Mouse (Mus musculus) thymus, postnatal 36 days (tissue): ENCODE data around the gene Pappa2.
A peak's percentile ranks its signal among the peaks of the same experiment; 100 is the strongest.

Experiments used
- DNase-seq, 2 experiments: peaks; one replicate each; pipeline ENCODE4 v3.0.0; 2022; ENCODE audit warnings: mixed read lengths in 2 of 2

The Pappa2 gene

DNA sequence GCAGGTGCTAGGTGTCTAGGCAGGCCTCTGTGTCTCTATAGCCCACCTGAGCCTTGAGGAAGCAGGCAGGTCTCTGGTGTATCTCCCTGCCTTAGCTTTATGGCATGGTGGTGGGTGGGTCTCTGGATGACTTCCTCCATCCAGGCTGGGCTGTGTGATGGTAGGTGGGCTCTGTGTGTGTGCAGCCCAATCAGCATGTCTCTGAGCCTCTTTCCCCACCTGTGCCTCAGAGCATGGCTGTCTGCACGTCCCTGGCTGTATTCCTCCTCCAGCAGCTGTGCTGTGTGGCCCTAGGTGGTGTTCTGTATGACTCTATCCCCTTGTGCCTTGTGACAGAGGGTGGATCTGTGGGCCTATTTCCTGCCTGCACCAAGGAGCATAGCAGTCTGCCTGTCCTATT is at the start of gene Pappa2:
TSS of gene Pappa2 (minus strand) at position 101 of the 400 bp plus-strand sequence.
- no peak for DNase-seq

DNA sequence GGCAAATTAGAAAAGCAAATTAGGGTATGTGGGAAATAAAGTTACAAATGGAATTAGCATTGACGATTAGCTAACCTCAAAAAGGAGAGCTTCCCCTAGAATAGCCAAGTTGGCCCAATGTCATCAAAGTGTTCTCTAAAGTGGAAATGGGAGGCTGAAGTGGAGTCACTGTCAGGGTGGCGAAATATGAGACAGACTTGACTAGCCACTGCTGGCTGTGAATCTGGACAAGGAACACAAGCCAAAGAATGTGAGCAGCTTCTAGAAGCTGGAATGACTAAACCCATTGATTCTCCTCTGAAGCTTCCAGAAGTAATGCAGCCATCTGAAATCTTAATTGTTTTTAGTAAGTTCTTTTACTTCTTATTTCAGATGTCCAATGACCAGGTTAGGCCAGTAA is 48.8 kb upstream of the Pappa2 start:
- DNase-seq: no peak

DNA sequence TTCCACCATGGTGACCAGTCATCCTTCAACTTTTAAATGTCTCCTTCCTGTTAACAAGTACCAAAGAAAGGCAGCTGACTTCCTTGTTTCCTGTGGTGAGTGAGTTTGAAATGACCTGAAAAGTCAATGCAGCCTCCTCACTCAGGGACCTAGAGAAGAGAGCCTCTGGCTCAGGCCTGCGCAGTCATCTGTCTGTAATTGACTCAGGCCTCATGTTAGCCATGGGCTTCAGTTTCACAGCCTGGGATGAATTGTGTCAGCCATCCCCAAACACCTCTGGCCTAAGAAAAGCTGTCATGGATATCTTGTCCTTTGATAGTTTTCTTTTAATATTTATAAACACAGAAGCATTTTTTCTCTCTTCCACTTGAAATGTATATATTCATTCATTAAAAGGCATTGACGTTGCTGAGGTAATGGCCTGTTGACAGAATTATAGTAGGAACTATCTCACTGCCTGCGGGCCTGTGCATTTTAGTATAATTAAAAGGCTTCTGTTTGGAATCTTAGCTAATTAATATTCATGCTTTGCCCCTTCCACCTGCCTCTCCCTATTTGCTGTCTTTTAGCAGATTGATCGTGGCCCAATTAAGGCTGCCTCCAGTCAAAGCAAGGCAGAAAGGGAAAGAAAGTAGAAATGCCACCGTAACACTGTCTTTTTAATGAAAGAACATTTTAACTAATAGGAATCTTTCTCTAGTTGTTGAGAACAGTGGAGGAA is 34.8 kb upstream of the Pappa2 start:
- no peak for DNase-seq

DNA sequence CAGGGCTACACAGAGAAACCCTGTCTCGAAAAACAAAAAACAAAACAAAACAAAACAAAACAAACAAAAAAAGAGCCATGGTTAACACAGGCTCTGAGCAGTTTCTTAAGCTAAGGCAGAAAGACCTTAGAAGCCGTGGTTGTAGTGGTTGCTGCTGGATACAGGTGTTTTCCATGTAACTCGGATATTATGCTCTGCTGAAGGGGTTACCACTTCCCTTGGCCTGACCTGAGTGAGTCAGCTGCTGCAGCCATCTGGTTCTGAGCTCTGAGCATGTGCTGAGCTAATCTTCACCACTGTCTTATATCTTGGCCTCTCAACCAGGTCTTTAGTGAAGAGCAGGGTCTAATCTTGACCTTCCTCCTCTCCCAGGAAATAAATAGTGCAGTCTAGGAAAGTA is 6.8 kb upstream of the Pappa2 start:
- no peak for DNase-seq

DNA sequence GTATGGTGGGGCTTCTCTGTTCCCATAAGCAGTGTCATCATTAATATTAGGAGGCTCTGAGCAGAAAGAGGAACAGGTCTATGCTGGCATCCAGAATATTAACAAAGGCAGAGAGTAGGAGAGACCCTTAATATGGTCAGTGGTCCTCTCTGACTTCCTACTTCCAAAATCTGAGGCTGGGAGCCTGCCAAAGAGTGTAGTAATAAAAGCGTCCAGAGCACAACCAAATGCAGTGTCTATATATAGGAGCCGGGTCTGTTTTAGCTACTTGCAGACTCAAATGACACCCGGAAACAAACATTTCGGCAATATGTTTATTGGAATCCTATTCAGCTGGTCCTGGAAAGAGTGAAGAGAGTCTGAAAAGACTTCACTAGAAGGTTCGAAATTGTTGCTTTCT is 17.9 kb downstream of the Pappa2 start:
- no peak for DNase-seq

DNA sequence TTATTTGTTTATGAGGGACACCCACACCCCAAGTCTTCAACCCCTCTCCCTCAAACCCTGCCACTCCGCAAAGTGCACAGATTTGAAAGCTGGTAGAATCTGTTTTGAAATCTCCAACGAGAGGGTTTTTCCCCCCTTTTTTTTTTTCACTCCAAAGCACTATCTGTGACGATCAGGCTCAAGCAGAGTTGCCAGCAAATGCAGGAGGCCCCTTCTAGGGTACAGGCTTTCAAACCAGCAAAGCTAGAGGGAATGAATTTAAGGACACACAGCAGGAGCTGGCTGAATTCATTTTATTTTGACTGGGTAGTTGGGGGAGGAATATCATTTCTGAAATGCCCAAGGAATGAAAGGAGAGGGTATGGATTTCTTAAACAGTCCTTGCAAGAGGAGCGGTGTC is 19.3 kb downstream of the Pappa2 start:
- DNase-seq: no peak

DNA sequence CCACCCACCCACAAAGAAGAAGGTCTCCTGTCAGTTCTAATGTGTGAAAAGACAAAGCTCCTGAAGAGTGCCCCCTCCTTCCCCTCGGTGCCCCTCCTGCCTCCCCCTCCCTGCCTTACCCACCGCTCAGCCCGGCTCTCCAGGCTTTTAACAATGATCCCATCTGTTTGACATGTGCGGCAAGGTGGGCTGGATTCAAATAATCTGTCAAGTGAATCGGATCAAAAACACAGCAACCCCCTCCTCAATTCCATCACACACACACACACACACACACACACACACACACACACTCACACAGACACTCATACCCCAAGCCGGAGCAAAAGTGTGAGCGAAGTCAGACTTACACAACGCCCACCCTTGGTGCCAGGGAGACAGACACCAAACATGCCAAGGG is 19.7 kb downstream of the Pappa2 start:
- no peak for DNase-seq

- no peak for DNase-seq
Measured at GRCm38 (mm10) chr1:158956361-158956760, 23.9 kb downstream of the Pappa2 start.

- no peak for DNase-seq
Measured at GRCm38 (mm10) chr1:158954785-158955184, 25.5 kb downstream of the Pappa2 start.

GRCm38 (mm10) chr1:158953479-158954207 is 26.6 kb downstream of the Pappa2 start:
- DNase-seq: peak in 1 of 2 experiments; percentile 16

- no peak for DNase-seq
Measured at GRCm38 (mm10) chr1:158949041-158949440, 31.2 kb downstream of the Pappa2 start.

DNA sequence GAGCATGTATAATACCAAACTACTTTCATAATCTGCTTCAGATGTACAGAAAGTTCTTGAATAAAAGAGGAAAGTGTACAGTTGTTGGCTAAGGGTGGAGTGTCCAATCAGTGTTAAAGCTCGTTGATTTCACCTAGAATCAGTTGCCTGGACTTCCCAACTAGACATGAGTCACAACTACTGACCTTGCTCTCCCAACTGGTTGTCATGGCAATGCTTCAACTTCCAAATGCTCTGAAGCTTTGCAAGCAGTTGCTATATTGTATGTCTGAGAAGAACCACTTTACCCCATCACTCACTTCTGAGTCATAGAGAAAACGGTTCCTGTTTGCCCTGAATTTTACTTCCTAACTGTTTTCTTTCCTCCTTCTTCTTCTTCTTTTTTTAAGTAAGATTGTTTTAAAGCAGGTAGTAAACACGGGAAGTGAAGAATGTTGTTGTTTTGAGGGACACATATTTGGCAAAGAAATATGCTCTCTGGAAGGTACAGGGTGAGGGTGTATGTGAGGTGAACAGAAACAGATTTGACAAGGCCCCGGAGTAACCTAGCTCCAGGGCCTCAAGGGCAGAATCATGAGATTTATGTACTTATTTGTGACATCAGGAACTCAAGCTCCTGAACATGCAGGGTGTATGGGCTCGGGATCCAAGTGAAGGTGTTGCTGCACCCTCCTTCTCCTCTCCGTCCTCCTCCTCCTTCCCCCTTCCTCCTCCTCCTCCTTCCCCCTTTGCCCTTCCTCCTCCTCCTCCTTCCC is 32.1 kb downstream of the Pappa2 start:
- no peak for DNase-seq

GRCm38 (mm10) chr1:158944936-158945335 is 35.4 kb downstream of the Pappa2 start:
- no peak for DNase-seq

DNA sequence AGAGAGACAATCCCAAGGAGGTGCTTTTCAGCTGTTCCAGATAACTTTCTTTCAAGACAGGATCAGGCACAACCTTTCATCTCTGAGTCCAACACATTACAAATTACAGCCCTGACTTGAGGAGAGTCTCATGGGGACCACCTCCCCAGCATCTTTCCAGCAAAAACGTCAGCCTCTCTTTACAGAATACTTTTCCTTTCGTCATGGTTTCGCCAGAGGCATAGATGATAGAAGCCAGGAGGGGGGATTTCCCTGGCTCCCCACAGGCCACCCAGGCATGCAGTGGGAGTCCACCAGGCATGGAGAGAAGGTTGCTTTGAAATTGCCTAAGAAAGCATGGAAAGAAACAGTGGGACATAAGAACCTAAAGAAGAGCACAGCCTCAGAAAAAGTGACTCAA is 37.4 kb downstream of the Pappa2 start:
- DNase-seq: no peak

GRCm38 (mm10) chr1:158940966-158941365 is 39.3 kb downstream of the Pappa2 start:
- DNase-seq: no peak

DNA sequence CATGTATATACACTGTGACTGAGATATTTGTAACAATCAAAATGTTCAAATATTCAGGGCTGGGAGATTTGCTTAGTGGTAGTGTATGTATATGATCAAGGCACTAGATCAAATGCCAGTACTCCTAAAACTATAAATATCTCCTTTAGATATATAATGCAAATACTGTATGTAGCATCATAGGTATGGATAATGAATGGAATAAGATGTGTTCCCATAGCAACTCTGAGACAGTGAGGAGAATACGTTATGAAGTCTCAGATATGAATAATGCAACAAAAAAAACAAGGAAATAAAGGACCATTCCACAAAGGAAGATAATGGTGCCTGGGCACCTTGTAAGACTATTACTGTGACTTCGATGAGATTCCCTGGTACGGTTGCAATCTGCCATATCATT is 45.8 kb downstream of the Pappa2 start:
- DNase-seq: no peak

DNA sequence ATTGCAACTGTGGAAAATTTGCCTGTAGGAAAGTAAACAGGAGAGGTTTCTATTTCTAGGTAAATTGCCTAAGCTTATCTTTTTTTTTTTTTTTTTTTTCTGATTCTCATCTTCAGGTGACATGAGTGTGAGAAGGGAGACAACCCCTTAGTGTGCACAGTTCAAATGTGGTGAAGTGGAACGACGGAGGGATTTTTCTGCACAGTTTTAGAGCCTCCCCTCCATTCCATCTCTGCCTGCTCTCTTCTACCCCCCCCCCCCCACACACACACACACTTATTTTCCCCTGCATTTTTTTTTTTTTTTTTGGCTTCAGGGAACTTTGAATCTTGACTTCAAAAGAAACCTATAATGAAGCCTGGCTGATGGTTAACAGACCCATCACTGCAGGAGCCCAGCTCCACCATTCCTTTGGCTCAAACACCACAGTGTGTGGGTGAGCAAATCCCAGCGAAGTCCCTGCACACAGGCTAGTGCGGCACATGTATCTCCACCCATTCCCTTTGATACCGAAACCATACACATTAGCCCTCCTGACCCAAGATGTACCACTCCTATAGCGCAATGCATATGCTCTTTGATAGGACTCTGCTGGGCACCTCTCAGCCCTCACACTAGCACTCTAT is 49.0 kb downstream of the Pappa2 start:
- DNase-seq: no peak

GRCm38 (mm10) chr1:158929369-158929768 is 50.9 kb downstream of the Pappa2 start:
- no peak for DNase-seq

DNA sequence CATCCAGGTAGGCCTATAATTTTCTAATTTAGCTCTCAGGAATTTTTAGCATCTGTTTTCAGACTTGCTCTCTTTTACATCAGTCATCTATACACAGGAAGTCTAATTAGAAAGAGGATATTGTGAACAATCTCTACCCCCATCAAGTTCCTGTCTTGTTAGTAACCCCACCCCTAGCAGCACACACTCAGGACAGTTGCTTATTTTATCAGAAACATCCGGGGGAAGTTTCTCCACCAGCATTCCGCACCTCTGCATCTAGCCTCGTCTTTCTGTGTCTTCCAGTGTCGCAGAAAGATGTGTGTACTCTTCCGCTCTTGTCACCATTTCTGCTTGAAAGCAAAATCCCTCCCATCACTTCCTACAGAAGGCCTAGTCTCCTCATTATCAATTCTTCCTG is 59.8 kb downstream of the Pappa2 start:
- no peak for DNase-seq

DNA sequence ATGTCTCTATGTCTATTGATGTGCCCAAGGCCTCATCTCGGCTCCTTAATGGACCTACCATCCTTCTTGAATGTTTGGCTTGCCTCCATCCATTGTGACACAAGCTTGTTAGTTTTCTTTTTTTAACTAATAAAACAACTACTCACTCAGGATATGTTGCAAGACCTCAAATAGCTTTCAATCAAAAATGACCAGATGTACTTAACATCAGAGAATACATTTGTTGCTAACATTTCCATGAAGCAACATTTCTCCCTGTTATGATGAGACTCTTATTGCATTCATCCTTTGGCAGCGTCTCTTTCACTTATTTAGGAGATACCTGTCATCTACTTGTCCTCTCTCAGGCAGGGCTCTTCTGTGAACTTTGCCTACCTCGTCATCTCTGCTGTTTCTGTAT is 61.4 kb downstream of the Pappa2 start:
- DNase-seq: no peak

GRCm38 (mm10) chr1:158917067-158917466 is 63.2 kb downstream of the Pappa2 start:
- DNase-seq: no peak

DNA sequence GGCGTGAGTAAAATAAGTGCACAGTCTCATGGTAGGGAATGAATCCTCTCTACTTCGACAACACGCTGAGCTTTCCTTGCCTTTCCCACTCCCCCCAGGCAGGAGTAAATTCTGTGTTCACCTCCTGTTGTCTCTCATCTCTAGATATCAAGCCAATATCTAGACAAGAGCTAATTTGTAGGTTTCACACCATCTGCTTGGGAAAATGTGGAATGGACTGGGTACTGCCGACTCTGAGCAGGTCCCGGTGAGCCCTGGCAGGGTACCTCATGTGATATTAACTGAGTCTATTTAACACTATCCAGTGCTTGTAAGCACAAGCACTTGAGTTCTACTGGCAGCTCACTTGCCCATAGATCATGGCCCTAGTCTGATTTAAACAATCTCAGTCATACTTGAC is 64.7 kb downstream of the Pappa2 start:
- DNase-seq: no peak

DNA sequence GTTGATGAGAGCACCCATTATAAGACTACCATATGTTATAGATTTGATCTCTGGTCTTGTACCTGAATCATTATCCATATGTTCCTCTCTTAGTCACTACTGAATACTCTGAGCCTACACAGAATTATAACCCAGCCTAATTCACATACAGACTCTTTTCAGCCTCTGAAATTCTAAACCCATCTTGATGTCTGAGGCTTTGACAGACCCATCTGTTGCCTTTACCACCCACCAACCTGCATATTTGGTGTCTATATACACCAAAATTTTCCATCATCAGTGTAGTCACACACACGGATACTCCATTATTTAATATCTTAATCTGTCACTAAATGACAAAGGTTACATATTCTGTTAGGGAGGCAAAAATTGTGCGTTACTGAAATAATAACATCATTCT is 69.6 kb downstream of the Pappa2 start:
- DNase-seq: no peak
